In the genomic region with DNA sequence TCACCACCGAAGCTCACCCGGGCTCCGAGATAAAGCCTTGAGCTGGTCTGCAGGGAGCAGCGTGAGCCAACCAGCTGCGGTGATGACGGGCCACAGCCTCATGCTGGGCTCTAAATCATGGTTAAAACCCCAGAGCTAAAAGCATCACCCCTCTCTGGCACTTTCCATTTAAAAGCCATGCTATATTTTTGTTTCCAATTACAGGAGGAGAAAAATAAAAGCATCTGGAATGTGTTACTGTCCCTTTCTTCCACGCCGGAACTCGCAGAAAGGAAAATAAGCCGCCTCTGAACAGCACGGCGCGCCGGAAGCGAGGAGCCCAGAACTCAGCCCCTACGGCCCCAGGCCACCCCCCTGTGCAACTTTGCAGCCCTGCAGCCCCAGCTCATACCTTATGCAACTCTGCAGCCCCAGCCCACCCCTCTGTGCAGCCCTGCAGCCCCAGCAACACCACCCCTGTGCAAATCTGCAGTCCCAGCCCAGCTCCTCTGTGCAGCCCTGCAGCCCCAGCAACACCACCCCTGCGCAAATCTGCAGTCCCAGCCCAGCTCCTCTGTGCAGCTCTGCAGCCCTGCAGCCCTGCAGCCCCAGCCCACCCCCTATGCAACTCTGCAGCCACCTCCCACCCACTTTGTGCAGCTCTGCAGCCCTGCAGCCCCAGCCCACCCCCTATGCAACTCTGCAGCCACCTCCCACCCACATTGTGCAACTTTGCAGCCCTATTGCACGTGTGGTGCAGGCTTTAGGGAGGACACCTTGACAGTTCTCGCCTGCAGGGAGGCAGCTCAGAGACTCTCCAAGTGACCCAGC, we compare ENCODE assay signal across 8 mouse cellular contexts.
DNase-seq lines count a peak whose midpoint lies in the region; ATAC-seq and TF ChIP-seq lines count a peak whose summit lies in the region.

No protein-coding gene starts in this region.

- ATAC-seq in intestine, embryonic 15.5 days = peak; percentile 50
- peak; percentile 62; the same call in 1 of the 2 replicates for ATAC-seq in midbrain, embryonic 12.5 days (ENCODE audit: low FRiP score, low read depth)

- H3K9ac ChIP-seq in intestine, embryonic 15.5 days = no peak overlapping the region
- H3K9ac ChIP-seq in midbrain, embryonic 12.5 days (replicated peaks) = peak overlapping the region; percentile 37; the same call in 1 of the 2 replicates

- TF ChIP-seq CTCF in thymus, adult 2 months (IDR thresholded peaks at IDR 0.05; ENCODE audit: borderline replicate concordance, control insufficient read depth, extremely low read depth, insufficient read depth, low read length, poor library complexity) = no peak

- H3K4me1 ChIP-seq in intestine, embryonic 15.5 days (replicated peaks) = peaks cover 37% of the 10 kb centered on the region
- peaks cover 22% of the 10 kb centered on the region for H3K4me1 ChIP-seq in midbrain, embryonic 12.5 days
- no peaks in the 10 kb centered on the region for H3K4me1 ChIP-seq in thymus, adult 2 months (replicated peaks; ENCODE audit: control insufficient read depth, insufficient read depth, low read length)

- DNase-seq in MN1 (ENCODE audit: low spot score) = peak; percentile 72
- DNase-seq in embryo, embryonic 10.5 days (ENCODE audit: low spot score) = peak; percentile 67
- DNase-seq in heart, adult 11 months = peak; percentile 97
- DNase-seq in right cerebral cortex, postnatal 25 days = no peak
- DNase-seq in thymus, adult 2 months = no peak
- DNase-seq in cerebellum, postnatal 14 days = no peak

- no peaks in the 10 kb centered on the region for H3K27me3 ChIP-seq in intestine, embryonic 15.5 days (replicated peaks)
- H3K27me3 ChIP-seq in midbrain, embryonic 12.5 days = peaks cover 8% of the 10 kb centered on the region
- H3K27me3 ChIP-seq in thymus, adult 2 months (ENCODE audit: control insufficient read depth, insufficient read depth, low read length) = no peaks in the 10 kb centered on the region

- H3K4me2 ChIP-seq in intestine, embryonic 15.5 days (replicated peaks) = peak overlapping the region; percentile 26
- H3K4me2 ChIP-seq in midbrain, embryonic 12.5 days (replicated peaks) = 0 out of 2 replicates have a peak overlapping the region, but pooled peaks have one; percentile 7

- H3K9me3 ChIP-seq in intestine, embryonic 15.5 days = no peaks in the 10 kb centered on the region
- no peaks in the 10 kb centered on the region for H3K9me3 ChIP-seq in midbrain, embryonic 12.5 days

- H3K36me3 ChIP-seq in intestine, embryonic 15.5 days = no peaks in the 10 kb centered on the region
- H3K36me3 ChIP-seq in midbrain, embryonic 12.5 days = no peaks in the 10 kb centered on the region
- H3K36me3 ChIP-seq in thymus, adult 2 months (ENCODE audit: control insufficient read depth, insufficient read depth, low read length) = no peaks in the 10 kb centered on the region

- H3K4me3 ChIP-seq in intestine, embryonic 15.5 days (replicated peaks) = no peak overlapping the region
- H3K4me3 ChIP-seq in midbrain, embryonic 12.5 days = no peak overlapping the region
- H3K4me3 ChIP-seq in thymus, adult 2 months (ENCODE audit: control insufficient read depth, insufficient read depth, low read length) = no peak overlapping the region

- peak overlapping the region; percentile 85 for H3K27ac ChIP-seq in intestine, embryonic 15.5 days
- 0 out of 2 replicates have a peak overlapping the region, but pooled peaks have one; percentile 30 for H3K27ac ChIP-seq in midbrain, embryonic 12.5 days (replicated peaks)
- no peak overlapping the region for H3K27ac ChIP-seq in thymus, adult 2 months (ENCODE audit: control insufficient read depth, insufficient read depth, low read length)

- TF ChIP-seq POLR2A in thymus, adult 2 months (IDR thresholded peaks at IDR 0.05; ENCODE audit: control insufficient read depth, extremely low read depth, insufficient read depth, low read length, poor library complexity) = no peak

- 34% methylated on average over 19 of the region's 19 CpGs for WGBS in intestine, embryonic 15.5 days
- 31% methylated on average over 19 of the region's 19 CpGs for WGBS in midbrain, embryonic 12.5 days
- 66% methylated on average over 19 of the region's 19 CpGs for WGBS in thymus, adult 2 months

Comparison
In these comparisons a context has a peak if more than half of its experiments do, and no peak if none do; other contexts are left out.
1. DNase-seq: peak in MN1 (single experiment), embryo, embryonic 10.5 days (single experiment) and heart, adult 11 months (single experiment); none in right cerebral cortex, postnatal 25 days (single experiment), thymus, adult 2 months (single experiment) and cerebellum, postnatal 14 days (0 of 2).